Mouse (Mus musculus) embryonic facial prominence, embryonic 14.5 days (tissue): ENCODE measurements at regions not wholly inside any gene's neighbourhood (a gene's known extent, or its start where the extent isn't known, plus 50 kb on each side); places are given as distances from the start of the nearest gene placed in this dataset.

Experiments used
- ATAC-seq: fragments of 200-750 bp; cut with Nextera tagmentation; 2 replicates; pipeline ENCODE4 v1.8.0; 2017; ENCODE audit warnings: low read depth, moderate number of reproducible peaks, moderate TSS enrichment
- DNase-seq: peaks from one replicate; pipeline ENCODE4 v3.0.0-alpha.2; 2015; ENCODE audit warnings: low spot score
- H3K27ac ChIP-seq: fragments of 300-500 bp; sonication (generic); replicated peaks from 2 replicates; pipeline ENCODE4 v1.5.1; 2014; ENCODE audit warnings: low read depth, mild to moderate bottlenecking, low read length, moderate library complexity
- H3K27me3 ChIP-seq: fragments of 300-500 bp; sonication (generic); replicated peaks from 2 replicates; pipeline ENCODE4 v1.6.1; 2014; ENCODE audit warnings: low read length; ENCODE audit not compliant: control insufficient read depth, insufficient read depth
- H3K36me3 ChIP-seq: fragments of 300-500 bp; sonication (generic); 2 replicates; pipeline ENCODE4 v1.6.1; 2014; ENCODE audit warnings: low read length, mixed read lengths; ENCODE audit not compliant: control insufficient read depth, insufficient read depth
- H3K4me1 ChIP-seq: fragments of 300-500 bp; sonication (generic); 2 replicates; pipeline ENCODE4 v1.6.1; 2014; ENCODE audit warnings: antibody characterized with exemption, low read length; ENCODE audit not compliant: control insufficient read depth, insufficient read depth
- H3K4me2 ChIP-seq: fragments of 300-500 bp; sonication (generic); 2 replicates; pipeline ENCODE4 v1.6.1; 2014; ENCODE audit warnings: low read depth, mild to moderate bottlenecking, low read length, moderate library complexity, mixed read lengths
- H3K4me3 ChIP-seq: fragments of 300-500 bp; sonication (generic); 2 replicates; pipeline ENCODE4 v1.5.1; 2014; ENCODE audit warnings: low read depth, mild to moderate bottlenecking, low read length
- H3K9ac ChIP-seq: fragments of 300-500 bp; sonication (generic); 2 replicates; pipeline ENCODE4 v1.6.1; 2014; ENCODE audit warnings: low read depth, mild to moderate bottlenecking, low read length, moderate library complexity, mixed read lengths
- H3K9me3 ChIP-seq: fragments of 300-500 bp; sonication (generic); 2 replicates; pipeline ENCODE4 v1.6.1; 2016; ENCODE audit warnings: low read length; ENCODE audit not compliant: control insufficient read depth
- WGBS: fragments of 180-500 bp; shearing (Covaris S2); extraction: QIAGEN DNeasy Blood & Tissue Kit; methylation state at CpG from one replicate; pipeline ENCODE4 v1.1.7; 2014; 5-methylcytosine and 5-hydroxymethylcytosine counted together

DNA sequence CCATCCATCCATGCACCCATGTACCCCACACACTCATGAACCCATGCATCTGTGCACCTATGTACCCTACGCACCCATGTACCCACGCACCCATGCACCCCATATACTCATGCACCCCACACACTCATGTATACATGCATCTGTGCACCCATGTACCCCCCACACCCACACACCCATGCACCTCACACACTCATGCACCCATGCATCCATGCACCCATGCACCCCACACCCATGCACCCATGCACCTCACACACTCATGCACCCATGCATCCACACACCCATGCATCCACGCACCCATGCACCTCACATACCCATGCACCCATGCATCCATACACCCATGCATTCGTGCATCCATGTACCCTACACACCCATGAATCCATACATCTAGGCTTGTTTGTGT, 63.6 kb downstream of the 4930564D02Rik start:
- Histone ChIP-seq H3K9me3 (no peaks in the 10 kb centered on the region), H3K4me2 (no peak overlapping the region), H3K27ac (no peak overlapping the region), H3K27me3 (no peaks in the 10 kb centered on the region), H3K9ac (no peak overlapping the region), H3K36me3 (no peaks in the 10 kb centered on the region), H3K4me1 (peaks cover 18% of the 10 kb centered on the region), H3K4me3 (no peak overlapping the region)
- WGBS = 95% methylated on average over 4 of the region's 4 CpGs
- DNase-seq = no peak
- no peak for ATAC-seq

DNA sequence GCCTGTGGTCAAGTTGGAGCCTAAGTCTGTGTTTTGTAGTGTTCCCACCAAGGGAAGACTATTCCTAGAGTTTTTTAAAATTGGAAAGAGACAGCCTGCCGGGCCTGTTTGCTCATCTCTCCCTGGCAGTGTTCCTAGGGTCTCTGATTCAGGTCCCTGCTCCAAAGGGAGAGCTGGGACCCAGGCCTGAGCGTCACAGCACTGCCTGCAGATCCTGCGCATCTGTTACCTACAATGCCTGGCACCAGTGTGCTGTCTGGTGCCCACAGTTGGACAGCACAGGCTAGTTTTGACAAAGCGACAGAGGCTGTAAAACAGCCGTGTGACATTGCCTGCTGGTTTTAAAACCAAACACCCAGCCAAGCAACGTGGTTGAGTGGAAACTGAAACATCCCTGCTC, 64.4 kb downstream of the 4930564D02Rik start:
- DNase-seq (no peak), ATAC-seq (no peak)
- Histone ChIP-seq H3K9me3 (no peaks in the 10 kb centered on the region), H3K36me3 (no peaks in the 10 kb centered on the region), H3K4me1 (peaks cover 18% of the 10 kb centered on the region), H3K27me3 (no peaks in the 10 kb centered on the region), H3K4me3 (no peak overlapping the region), H3K9ac (no peak overlapping the region), H3K4me2 (no peak overlapping the region), H3K27ac (no peak overlapping the region)
- 71% methylated on average over 6 of the region's 6 CpGs for WGBS

DNA sequence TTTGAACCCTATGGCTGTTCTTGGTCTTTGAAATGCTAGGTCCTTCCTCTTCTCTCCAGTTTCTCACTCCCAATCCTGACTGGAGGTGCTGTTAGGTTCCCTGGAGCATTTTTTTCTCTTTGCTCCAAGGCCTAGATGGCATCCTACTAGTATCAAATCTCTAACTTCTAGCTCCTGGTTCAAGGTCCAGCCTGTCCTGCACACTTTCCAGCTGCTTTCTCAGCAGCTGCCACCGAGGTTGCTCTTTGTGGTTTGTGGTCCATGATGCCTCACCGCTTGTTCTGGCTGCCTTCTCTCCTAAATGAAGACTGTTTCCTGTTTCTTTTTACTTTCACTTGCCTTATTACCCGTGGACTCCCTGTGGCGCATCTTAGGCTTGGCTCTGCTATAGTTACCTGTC, 66.4 kb downstream of the 4930564D02Rik start:
- H3K4me1 ChIP-seq = peaks cover 13% of the 10 kb centered on the region
- 75% methylated on average over 4 of the region's 4 CpGs for WGBS
- H3K27me3 ChIP-seq = no peaks in the 10 kb centered on the region
- no peaks in the 10 kb centered on the region for H3K9me3 ChIP-seq
- H3K4me2 ChIP-seq = no peak overlapping the region
- no peak overlapping the region for H3K4me3 ChIP-seq
- no peak for DNase-seq
- H3K27ac ChIP-seq = no peak overlapping the region
- no peaks in the 10 kb centered on the region for H3K36me3 ChIP-seq
- no peak overlapping the region for H3K9ac ChIP-seq
- ATAC-seq = no peak

DNA sequence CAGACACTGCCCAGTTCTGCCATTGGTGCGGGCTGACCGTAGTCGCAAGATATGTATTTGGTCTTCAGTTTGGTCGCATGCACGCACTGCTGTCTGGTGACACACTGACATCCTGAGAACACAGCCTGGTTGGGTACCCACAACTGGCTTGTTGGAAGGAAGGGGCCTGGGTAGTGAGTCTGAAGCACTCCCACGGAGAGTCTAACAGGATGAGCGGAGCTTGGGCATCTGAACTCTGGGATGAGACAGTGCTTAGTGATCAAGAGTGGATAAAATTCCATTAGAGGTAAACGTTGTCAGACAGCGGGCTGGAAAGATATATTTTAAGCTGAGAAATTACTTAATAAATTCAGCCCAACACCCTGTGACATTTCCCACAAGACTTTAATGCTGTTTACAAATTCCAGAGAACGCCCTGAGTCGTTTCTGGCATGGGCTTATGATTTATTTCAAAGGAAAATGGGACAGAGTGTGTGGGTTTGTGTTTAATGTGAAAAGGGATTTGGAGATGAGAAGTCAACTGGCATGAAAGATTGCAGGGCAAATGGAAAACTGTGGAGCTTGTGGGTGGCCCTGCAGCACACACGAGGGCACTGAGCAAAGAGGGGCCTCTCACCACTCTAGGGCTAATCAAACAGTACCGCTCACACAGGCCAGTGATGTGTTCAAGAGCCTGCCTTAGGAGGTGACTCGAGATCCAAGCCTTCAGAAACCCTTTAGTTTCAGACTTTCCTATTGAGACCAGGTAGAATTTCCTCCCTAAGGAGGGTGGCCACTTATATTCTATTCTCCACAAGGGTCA, 74.7 kb downstream of the 4930564D02Rik start:
- no peaks in the 10 kb centered on the region for H3K9me3 ChIP-seq
- ATAC-seq (no peak), DNase-seq (no peak)
- no peaks in the 10 kb centered on the region for H3K36me3 ChIP-seq
- H3K27me3 ChIP-seq = no peaks in the 10 kb centered on the region
- H3K4me3 ChIP-seq = no peak overlapping the region
- H3K27ac ChIP-seq = no peak overlapping the region
- 74% methylated on average over 14 of the region's 14 CpGs for WGBS
- H3K4me1 ChIP-seq = no peaks in the 10 kb centered on the region
- H3K4me2 ChIP-seq = no peak overlapping the region
- no peak overlapping the region for H3K9ac ChIP-seq

DNA sequence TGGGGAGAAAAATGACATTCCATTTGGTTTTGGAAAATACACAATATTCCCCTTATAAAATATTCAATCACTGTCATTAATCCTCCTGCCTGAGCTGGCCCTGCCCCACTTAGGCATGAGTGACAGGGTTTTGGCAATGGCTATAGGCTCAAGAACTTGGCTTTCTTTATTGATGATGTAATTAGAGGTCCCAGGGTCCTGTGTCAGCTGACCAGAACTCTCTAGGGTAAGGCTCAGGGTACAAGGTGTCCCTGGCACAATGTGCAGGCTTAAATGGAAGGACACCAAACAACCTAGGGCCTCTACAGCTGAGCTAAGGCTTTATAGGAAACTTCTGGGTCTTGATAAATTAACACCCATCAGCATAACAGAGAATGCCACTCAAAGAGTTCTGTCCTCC, 76.0 kb downstream of the 4930564D02Rik start:
- no peak overlapping the region for H3K27ac ChIP-seq
- DNase-seq (no peak), ATAC-seq (no peak)
- H3K4me3 ChIP-seq = no peak overlapping the region
- H3K9me3 ChIP-seq = no peaks in the 10 kb centered on the region
- H3K4me1 ChIP-seq = no peaks in the 10 kb centered on the region
- H3K27me3 ChIP-seq = no peaks in the 10 kb centered on the region
- H3K36me3 ChIP-seq = no peaks in the 10 kb centered on the region
- no peak overlapping the region for H3K4me2 ChIP-seq
- no peak overlapping the region for H3K9ac ChIP-seq

DNA sequence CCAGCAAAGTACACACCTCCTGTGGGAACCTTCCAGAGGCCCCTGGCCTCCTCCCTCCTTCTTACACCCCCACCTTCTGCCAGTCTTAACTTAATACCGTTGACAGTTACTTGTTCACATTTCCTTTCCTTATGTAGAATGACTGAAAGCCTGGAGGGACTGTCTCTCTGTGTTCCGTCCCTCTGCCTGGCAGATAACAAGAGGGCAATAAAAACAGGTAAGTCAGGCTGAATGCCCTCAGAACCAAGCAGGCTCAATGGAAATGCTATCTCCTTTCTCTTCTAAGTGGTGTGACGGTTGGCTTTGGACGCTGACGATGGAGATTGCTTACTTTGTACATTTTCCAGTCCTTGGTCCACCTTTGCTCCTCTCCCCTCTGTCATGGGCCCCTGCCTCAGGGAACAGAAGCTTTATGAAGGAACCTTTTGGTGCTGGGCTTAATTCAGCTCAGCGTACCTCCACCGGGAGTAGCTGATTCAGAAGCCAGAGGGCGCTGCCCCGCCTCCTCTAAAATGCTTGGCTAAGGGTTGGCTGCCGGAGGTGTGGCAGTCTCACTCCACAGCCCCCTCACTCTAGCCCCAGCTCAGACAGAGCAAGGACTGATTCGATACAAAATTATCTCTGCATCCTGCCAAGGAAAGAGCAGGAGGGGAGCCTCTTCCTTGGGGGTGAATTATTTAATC, 85.0 kb downstream of the 4930564D02Rik start:
- DNase-seq = peak; percentile 59
- WGBS = 16% methylated on average over 11 of the region's 11 CpGs
- Histone ChIP-seq H3K4me2 (no peak overlapping the region), H3K9ac (no peak overlapping the region), H3K9me3 (0 out of 2 replicates have a peak, but pooled peaks cover 5% of the 10 kb centered on the region), H3K27ac (no peak overlapping the region; the same call in 1 of the 2 replicates), H3K4me1 (no peaks in the 10 kb centered on the region), H3K36me3 (no peaks in the 10 kb centered on the region), H3K4me3 (no peak overlapping the region), H3K27me3 (no peaks in the 10 kb centered on the region)
- peak; percentile 83 for ATAC-seq

DNA sequence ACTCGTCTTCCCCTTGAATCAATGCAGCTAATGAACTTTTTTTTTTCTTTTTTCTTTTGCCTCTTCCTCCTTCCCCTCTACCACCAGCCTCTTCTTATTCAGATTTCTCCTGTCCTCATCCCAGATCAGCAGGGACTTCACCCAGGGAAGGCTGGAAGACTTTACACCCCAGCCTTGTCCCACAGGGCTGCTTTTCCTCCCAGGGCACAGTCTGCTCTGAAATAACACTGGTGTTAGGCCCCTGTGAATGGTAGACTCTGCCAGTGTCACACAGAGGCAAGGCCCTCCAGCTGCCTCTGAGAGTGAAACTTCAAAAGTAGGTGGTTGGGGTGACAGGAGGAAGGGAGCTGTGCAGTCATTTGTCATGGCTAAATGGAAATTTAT, 85.5 kb downstream of the 4930564D02Rik start:
- ATAC-seq (no peak), DNase-seq (no peak)
- Histone ChIP-seq H3K9me3 (0 out of 2 replicates have a peak, but pooled peaks cover 5% of the 10 kb centered on the region), H3K36me3 (no peaks in the 10 kb centered on the region), H3K4me3 (no peak overlapping the region), H3K4me2 (no peak overlapping the region), H3K27me3 (no peaks in the 10 kb centered on the region), H3K27ac (no peak overlapping the region), H3K9ac (no peak overlapping the region), H3K4me1 (no peaks in the 10 kb centered on the region)
- 21% methylated on average over 1 of the region's 1 CpGs for WGBS

DNA sequence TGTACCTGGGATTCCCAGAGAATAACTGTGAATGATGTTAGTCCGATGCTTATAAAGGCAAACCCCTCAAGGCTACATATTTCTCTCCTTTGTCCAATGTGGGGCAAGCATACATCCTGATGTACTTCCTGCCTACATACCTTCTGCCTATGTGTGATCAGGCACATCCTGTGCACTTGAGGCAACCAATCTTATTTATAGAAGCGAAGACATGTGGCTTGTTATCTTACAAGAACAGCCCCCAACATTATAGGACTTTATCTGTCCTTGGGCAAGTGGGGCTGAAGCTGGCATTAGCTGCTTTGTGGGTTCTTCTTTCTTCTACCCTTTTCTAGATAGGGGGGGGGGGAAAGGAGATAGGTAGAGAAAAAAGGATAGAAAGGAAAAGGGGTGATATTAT, 91.7 kb downstream of the 4930564D02Rik start:
- Histone ChIP-seq H3K4me1 (no peaks in the 10 kb centered on the region), H3K9ac (no peak overlapping the region), H3K27ac (no peak overlapping the region), H3K27me3 (no peaks in the 10 kb centered on the region), H3K36me3 (no peaks in the 10 kb centered on the region), H3K4me2 (no peak overlapping the region), H3K4me3 (no peak overlapping the region), H3K9me3 (no peaks in the 10 kb centered on the region)
- 88% methylated on average over 2 of the region's 2 CpGs for WGBS
- ATAC-seq (no peak), DNase-seq (no peak)
